Mouse (Mus musculus) urinary bladder, postnatal 25 days (tissue): ENCODE results near the gene Ston1.

Experiments
- DNase-seq: peaks from one replicate; pipeline ENCODE4 v3.0.0; 2022; ENCODE audit warnings: low spot score

Ston1 gene

DNA sequence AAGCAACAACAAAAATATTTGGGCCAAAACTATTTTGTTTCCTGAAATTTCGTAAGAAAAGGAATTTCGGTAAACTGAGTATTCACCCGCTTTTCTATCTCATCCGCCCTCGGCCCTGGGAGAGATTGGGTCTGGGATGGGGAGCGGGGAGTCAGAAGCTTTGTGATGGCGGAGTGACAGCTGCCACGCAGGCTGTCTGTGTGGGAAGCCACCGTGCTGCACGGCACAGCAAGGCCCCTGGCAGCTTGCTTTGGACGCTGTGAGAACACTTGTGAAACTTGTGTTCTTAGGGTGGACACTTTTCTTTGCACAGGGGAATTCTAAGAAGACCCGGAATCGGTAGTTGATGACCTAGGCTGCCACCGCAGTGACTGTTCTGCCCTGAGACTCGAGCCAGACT is 10.1 kb upstream of the Ston1 start:
- no peak for DNase-seq

GRCm38 (mm10) chr17:88588228-88588627 is 9.3 kb upstream of the Ston1 start:
- no peak for DNase-seq

DNA sequence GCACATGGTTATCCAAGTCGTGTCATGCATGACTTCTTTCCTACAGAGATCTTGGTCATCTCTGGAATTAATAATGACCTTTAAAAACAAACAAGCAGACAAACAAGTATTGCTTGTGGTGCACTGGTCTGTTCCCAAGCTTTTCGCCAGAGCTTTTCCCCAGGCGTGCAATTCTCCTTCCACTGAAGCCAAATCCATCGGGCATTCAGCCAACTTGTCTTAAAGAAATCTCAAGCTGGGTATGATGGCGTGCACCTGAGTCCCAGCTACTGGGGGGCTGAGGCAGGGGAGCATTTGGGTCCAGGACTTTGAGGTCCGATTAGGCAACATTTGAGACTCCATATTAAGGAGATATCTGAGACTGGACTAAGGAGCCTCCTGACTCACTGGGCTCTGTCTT is 7.2 kb upstream of the Ston1 start:
- no peak for DNase-seq

GRCm38 (mm10) chr17:88595071-88595470 is 2.4 kb upstream of the Ston1 start:
- DNase-seq = no peak

GRCm38 (mm10) chr17:88596068-88596467 is 1.4 kb upstream of the Ston1 start:
- no peak for DNase-seq

DNA sequence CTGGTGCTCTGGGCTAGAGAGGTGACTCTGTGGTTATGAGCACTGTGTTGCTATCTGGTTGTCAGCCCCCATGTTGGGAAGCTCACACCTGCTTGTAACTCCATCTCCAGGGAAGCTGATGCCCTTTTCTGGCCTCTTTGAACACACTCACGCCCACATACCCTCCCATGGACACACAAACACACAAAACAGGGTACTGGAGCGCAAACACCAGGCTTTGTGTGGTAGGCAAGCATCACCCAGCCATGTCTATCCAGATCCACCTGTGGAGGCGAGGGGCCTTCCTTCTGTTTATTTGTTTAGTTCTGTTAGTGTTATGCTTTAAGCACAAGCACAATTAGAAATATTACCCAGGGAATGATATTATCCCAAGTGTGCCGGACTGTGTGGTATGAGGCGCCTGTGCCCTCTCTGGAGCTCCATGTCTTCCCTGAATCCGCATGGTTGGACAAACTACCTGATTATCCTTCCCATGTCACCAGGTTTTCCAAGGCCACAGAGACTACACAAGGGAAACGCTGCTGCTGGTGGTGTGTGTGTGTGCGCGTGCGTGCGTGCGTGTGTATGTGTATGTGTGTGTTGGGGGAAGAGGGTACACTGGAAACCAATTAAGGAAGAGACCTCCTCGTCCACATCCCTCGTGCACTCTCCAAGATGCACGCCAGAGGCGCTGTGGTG is 801 bp upstream of the Ston1 start:
- no peak for DNase-seq

- DNase-seq = no peak
These were observed 554 bp downstream of the Ston1 start for GRCm38 (mm10) chr17:88598056-88598420.

- no peak for DNase-seq
These were observed 1.3 kb downstream of the Ston1 start for GRCm38 (mm10) chr17:88598570-88599368.

DNA sequence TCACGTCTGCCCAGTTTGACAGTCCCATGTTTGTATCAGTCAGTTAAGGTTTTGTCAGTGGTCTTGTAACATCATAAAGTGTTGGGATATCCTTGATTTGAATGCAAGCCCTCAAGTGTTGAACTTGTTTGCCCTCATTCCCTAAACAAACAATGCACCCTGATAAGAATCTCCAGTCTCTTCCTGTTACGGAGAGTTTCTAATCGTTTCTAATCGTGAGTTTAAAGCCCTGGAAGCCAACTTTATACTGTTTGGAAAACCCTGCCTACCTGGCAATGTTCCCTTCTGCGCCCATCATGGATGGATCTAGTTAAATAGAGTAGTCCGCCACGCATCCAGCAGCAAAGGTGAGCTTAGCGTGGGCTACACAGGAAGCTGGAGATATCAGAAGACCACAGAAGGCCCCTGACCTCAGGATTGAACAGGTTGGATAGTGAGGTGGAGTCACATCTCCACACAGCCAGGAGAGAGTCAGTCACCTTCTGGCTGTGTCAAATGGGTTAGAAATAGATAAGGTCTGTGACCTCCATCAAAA is 3.1 kb downstream of the Ston1 start:
- DNase-seq = no peak

GRCm38 (mm10) chr17:88603943-88604342 is 6.5 kb downstream of the Ston1 start:
- no peak for DNase-seq

DNA sequence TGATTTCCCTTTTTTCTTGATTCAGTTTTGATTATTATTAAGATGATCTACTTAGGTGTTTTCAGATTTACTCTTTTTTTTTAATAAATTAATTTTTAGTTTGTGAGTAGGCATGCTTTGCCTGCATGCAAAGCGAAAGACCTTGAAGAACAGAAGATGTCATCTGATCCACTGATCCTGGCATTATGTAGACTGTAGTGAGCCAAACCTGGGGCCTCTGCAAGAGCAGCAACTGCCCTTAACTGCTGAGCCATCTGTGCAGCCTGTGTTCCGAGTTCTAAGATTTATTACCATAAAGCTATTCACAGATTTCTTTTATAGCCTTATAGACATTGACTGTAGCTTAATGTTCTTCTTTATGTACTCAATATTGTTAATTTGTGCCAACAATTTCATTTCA is 8.6 kb downstream of the Ston1 start:
- no peak for DNase-seq

DNA sequence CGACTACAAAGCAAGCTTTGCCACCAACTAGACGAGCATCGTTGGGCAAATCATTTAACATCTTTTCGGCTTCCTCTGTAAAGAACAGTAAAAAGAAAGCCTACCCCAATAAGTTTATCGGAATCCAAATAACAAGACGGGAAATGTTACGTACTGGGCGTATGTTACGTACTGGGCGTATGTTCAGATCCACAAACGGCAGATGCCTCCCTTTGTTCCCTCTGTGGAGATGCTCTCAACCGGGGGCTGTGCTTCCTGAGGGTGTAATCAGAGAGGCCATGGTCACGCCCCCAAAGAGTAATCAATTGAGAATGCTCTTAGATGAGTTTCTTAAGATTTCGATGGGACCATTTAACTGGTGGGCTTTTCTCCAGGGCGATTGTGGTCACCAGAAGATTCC is 11.9 kb downstream of the Ston1 start:
- DNase-seq = no peak

- no peak for DNase-seq
These were observed 13.6 kb downstream of the Ston1 start for GRCm38 (mm10) chr17:88611057-88611456.

GRCm38 (mm10) chr17:88613172-88613571 is 15.7 kb downstream of the Ston1 start:
- no peak for DNase-seq

- no peak for DNase-seq
These were observed 16.2 kb downstream of the Ston1 start for GRCm38 (mm10) chr17:88613721-88614120.

GRCm38 (mm10) chr17:88614234-88614633 is 16.8 kb downstream of the Ston1 start:
- DNase-seq = no peak

GRCm38 (mm10) chr17:88614733-88615132 is 17.2 kb downstream of the Ston1 start:
- no peak for DNase-seq

DNA sequence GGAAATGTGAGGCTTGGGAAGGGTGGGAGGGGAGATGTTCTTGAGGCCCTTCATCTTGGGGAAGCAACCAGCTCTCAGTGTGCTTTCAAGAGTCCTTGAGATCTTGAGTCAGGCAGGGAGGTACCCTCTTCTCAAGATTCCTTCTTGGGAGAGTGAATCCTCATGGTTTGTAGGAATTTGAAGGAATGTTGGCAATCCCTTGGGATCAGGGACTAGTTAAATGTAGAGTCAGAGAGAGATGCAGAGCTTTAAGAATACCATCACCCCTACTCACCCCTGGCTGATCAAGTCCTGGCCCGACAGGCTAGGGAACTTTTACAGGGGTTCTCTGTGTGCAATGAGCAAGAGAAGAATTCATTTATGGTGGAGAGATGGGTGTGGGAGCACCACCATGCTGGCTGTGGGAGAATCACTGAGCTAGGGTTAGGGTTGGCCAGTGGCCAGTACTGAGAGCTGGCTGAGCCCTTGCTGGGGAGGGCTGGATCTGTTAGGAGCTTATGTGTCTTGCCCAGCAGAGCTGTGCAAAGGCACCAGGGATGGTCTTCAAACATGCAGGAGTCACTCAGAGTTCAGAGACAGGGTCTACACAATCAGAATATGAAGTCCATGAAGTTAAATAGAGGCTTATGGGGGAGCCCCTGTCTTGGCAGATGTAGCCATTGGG is 18.1 kb downstream of the Ston1 start:
- no peak for DNase-seq

GRCm38 (mm10) chr17:88620935-88621334 is 23.5 kb downstream of the Ston1 start:
- DNase-seq = no peak

GRCm38 (mm10) chr17:88621374-88621773 is 23.9 kb downstream of the Ston1 start:
- DNase-seq = no peak

- no peak for DNase-seq
These were observed 25.2 kb downstream of the Ston1 start for GRCm38 (mm10) chr17:88622711-88623110.

DNA sequence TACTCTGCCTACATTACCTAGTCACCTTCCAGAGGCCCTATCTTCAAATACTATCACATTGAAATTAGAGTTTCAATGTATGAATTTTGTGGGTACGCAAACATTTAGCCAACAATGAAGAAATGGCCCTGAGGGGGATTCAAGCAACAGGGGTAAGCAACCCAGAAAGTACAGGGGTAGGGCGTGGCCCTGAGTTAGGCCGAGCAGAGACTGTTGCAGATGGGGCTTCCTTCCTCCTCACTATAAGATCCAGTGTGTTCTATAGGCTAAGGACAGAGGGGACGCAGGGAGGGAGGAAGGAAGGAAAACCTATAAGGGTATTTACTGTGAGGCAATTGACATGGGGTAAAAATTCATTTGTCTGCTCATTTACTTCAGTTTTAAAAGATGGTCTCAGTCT is 26.9 kb downstream of the Ston1 start:
- DNase-seq = no peak

GRCm38 (mm10) chr17:88625350-88625749 is 27.9 kb downstream of the Ston1 start:
- no peak for DNase-seq
